Mouse (Mus musculus): ENCODE data around the gene Gtf2a1. TPM values are rescaled to one million over a fixed set of nuclear protein-coding genes. Genes with fewer than 3 reads are reported as not detected.
"Not testable (repeated sequence)": the region's sequence is repeated elsewhere in the genome, so short reads cannot be mapped to it uniquely, and the experiment has no call there.

Gene Gtf2a1
- total RNA-seq, 2 experiments from 2014 or later = 25.2 to 26.0 TPM

- DNase-seq = peak; percentile 85
- no peak for TF ChIP-seq CTCF (IDR thresholded peaks at IDR 0.05)
- intact Hi-C loops (cut with DNase I) = no loop called here
- H3K27ac ChIP-seq = peak overlapping the region; percentile 96
- peak overlapping the region; percentile 89 for H3K4me3 ChIP-seq
Observed at GRCm38 (mm10) chr12:91588670-91589541, 1.4 kb downstream of the Gtf2a1 start.

- TF ChIP-seq CTCF (IDR thresholded peaks at IDR 0.05) = peak; percentile 5; the same call in 1 of the 2 replicates
- peak; percentile 93 for DNase-seq
- intact Hi-C loops (cut with DNase I) = no loop called here
- Histone ChIP-seq H3K27ac (peak overlapping the region; percentile 96), H3K4me3 (peak overlapping the region; percentile 89)
Observed at GRCm38 (mm10) chr12:91588176-91588669, 2.1 kb downstream of the Gtf2a1 start.

- intact Hi-C loops (cut with DNase I) = no loop called here
- Histone ChIP-seq H3K27ac (peak overlapping the region; percentile 96), H3K4me3 (peak overlapping the region; percentile 89)
- DNase-seq = no peak
- TF ChIP-seq CTCF (IDR thresholded peaks at IDR 0.05) = no peak
Observed at GRCm38 (mm10) chr12:91587491-91588033, 2.7 kb downstream of the Gtf2a1 start.

GRCm38 (mm10) chr12:91587077-91587476, 3.2 kb downstream of the Gtf2a1 start:
- no peak for TF ChIP-seq CTCF (IDR thresholded peaks at IDR 0.05)
- H3K27ac ChIP-seq = no peak overlapping the region; the same call in 1 of the 2 replicates
- no peak overlapping the region for H3K4me3 ChIP-seq
- no peak for DNase-seq
- intact Hi-C loops (cut with DNase I) = no loop called here

- H3K4me3 ChIP-seq; DNase-seq; intact Hi-C loops (cut with DNase I); H3K27ac ChIP-seq: not testable (repeated sequence)
Observed at GRCm38 (mm10) chr12:91585815-91586214, 4.5 kb downstream of the Gtf2a1 start.

GRCm38 (mm10) chr12:91585206-91585605, 5.1 kb downstream of the Gtf2a1 start:
- DNase-seq = no peak
- Histone ChIP-seq H3K27ac (no peak overlapping the region), H3K4me3 (no peak overlapping the region)
- TF ChIP-seq CTCF (IDR thresholded peaks at IDR 0.05) = no peak
- intact Hi-C loops (cut with DNase I) = no loop called here

GRCm38 (mm10) chr12:91583409-91583808, 6.9 kb downstream of the Gtf2a1 start:
- no peak for DNase-seq
- TF ChIP-seq CTCF (IDR thresholded peaks at IDR 0.05) = no peak
- no peak overlapping the region for H3K4me3 ChIP-seq
- intact Hi-C loops (cut with DNase I) = no loop called here
- H3K27ac ChIP-seq = no peak overlapping the region

- TF ChIP-seq CTCF (IDR thresholded peaks at IDR 0.05) = no peak
- DNase-seq = no peak
- intact Hi-C loops (cut with DNase I) = no loop called here
- no peak overlapping the region for H3K27ac ChIP-seq
- no peak overlapping the region for H3K4me3 ChIP-seq
Observed at GRCm38 (mm10) chr12:91582362-91583002, 7.8 kb downstream of the Gtf2a1 start.

GRCm38 (mm10) chr12:91581204-91582070, 8.8 kb downstream of the Gtf2a1 start:
- no peak for TF ChIP-seq CTCF (IDR thresholded peaks at IDR 0.05)
- intact Hi-C loops (cut with DNase I) = no loop called here

GRCm38 (mm10) chr12:91579665-91580064, 10.6 kb downstream of the Gtf2a1 start:
- TF ChIP-seq CTCF (IDR thresholded peaks at IDR 0.05) = no peak
- intact Hi-C loops (cut with DNase I) = no loop called here
- H3K4me3 ChIP-seq = no peak overlapping the region
- DNase-seq = no peak
- no peak overlapping the region for H3K27ac ChIP-seq

More at GRCm38 (mm10) chr12:91581204-91582070, 8.8 kb downstream of the Gtf2a1 start:
- Histone ChIP-seq H3K4me3 (no peak overlapping the region), H3K27ac (no peak overlapping the region)
- no peak for DNase-seq

GRCm38 (mm10) chr12:91571708-91572107, 18.6 kb downstream of the Gtf2a1 start:
- no peak for DNase-seq
- TF ChIP-seq CTCF (IDR thresholded peaks at IDR 0.05) = no peak
- intact Hi-C loops (cut with DNase I) = no loop called here
- H3K4me3 ChIP-seq = no peak overlapping the region
- no peak overlapping the region for H3K27ac ChIP-seq

GRCm38 (mm10) chr12:91569255-91569654, 21.0 kb downstream of the Gtf2a1 start:
- intact Hi-C loops (cut with DNase I) = no loop called here

More at GRCm38 (mm10) chr12:91569255-91569654, 21.0 kb downstream of the Gtf2a1 start:
- no peak for DNase-seq
- H3K27ac ChIP-seq = no peak overlapping the region
- no peak overlapping the region for H3K4me3 ChIP-seq
- no peak for TF ChIP-seq CTCF (IDR thresholded peaks at IDR 0.05)
